Mouse (Mus musculus) spleen, adult 2 months (tissue): Measurements from ENCODE around the gene Sh3rf1.

Experiments
- CTCF ChIP-seq: fragments of 200-500 bp; IDR thresholded peaks from 2 replicates; pipeline ENCODE4 v1.5.1; 2011; ENCODE audit warnings: mild to moderate bottlenecking, inconsistent platforms; ENCODE audit not compliant: insufficient read depth, insufficient read length, insufficient replicate concordance; ENCODE audit errors: extremely low read depth
- POLR2A ChIP-seq: fragments of 200-500 bp; IDR thresholded peaks from 2 replicates; pipeline ENCODE4 v1.6.1; 2011; ENCODE audit warnings: low read depth, low read length, inconsistent platforms

DNA sequence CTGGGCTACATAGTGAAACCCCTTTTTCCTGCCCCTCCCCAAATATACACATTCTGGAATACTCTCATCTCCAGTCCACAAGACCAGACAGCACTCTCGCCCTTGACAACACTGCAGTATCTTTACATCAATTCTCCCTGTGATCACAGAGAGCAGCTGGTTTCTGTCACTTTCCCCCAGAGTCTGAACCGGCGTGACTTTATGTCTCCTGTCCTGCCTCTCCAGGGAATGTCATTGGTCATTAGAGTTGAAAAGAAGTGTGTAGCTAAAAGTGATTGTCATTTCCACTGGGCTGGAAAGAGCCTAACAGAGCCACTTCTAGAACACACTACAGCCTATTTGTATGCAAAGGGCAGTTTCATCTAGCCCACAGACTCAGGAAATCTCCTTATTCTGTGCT lies 220.7 kb downstream of the Sh3rf1 start:
- TF ChIP-seq CTCF (no peak), POLR2A (no peak)
